Mouse (Mus musculus): ENCODE measurements at regions not wholly inside any gene's neighbourhood (a gene's known extent, or its start where the extent isn't known, plus 50 kb on each side); places are given as distances from the start of the nearest gene placed in this dataset.
A peak's percentile ranks its signal among the peaks of the same experiment; 100 is the strongest.

DNA sequence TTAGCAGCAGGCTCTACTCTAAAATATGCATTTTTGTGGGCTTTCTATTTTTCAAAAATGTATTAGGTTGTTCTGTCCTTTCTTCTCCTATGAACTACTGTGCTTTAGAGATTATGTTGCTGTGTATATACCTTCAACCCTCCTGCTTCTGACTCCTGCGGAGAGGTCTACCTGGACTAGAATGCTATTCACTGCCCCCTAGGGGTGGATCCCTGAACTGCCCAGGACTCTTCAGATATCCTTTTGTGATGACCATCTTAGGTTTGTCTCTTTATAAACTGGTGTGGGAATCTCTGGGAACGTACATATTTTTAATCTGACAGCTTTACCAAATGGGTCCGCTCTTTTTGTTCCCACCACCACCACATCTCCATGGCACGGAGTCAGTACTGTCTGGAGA, 168.4 kb downstream of the Arrdc4 start:
- Histone ChIP-seq H3K4me1 (ENCODE audit: control insufficient read depth, insufficient read depth, low read length) (no peaks in the 10 kb centered on the region), H3K27ac (ENCODE audit: insufficient read depth, low read length) (no peak overlapping the region), H3K4me3 (ENCODE audit: insufficient read depth, low read length) (no peak overlapping the region)
- no peak for TF ChIP-seq POLR2A (IDR thresholded peaks at IDR 0.05; ENCODE audit: low read depth, low read length)
- TF ChIP-seq CTCF (IDR thresholded peaks at IDR 0.05; ENCODE audit: borderline replicate concordance, insufficient read depth, low read length): no peak

DNA sequence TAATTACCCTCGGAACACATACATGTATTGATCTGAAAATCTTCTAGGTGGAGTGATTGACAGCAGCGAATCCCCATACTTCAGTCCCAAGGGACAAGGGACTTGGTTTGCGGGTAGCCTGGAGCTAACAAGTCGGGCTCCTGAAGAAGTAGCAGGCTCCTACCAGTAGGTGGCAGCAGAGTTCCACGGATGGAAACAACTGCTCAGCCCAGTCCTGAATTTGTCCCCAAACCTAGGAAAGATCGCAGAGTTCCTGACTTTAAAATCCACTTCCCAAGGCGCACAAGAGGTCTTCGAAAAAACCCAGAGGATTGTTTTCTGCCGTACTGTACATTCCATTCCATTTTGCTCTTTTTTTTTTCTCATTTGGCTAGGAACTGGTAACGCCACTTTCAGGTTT, 169.4 kb downstream of the Arrdc4 start:
- TF ChIP-seq POLR2A (IDR thresholded peaks at IDR 0.05; ENCODE audit: low read depth, low read length) (no peak), CTCF (IDR thresholded peaks at IDR 0.05; ENCODE audit: borderline replicate concordance, insufficient read depth, low read length) (peak; percentile 81)
- H3K4me1 ChIP-seq (ENCODE audit: control insufficient read depth, insufficient read depth, low read length): no peaks in the 10 kb centered on the region
- H3K4me3 ChIP-seq (ENCODE audit: insufficient read depth, low read length): peak overlapping the region; percentile 33; the same call in 1 of the 2 replicates
- H3K27ac ChIP-seq (ENCODE audit: insufficient read depth, low read length): no peak overlapping the region

DNA sequence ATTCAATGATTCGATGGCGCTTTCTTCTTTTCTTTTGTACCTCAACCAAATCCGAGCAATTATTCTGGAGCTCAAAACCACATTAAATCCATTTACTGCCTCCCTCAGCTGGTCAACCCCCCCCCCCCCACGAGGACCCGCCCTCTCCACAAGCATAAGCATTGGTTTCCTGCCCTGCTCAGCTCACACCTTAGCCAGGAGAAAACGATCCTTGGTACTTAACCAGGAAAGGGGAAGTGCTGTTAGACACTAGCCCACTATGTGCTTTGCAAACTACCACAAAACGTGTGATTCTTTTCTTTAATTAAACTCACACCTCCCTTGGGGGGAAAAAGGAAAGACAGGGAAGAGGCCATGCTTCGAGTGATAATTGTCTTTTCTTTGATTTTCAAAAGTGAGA, 169.8 kb downstream of the Arrdc4 start:
- H3K4me3 ChIP-seq (ENCODE audit: insufficient read depth, low read length): no peak overlapping the region
- TF ChIP-seq CTCF (IDR thresholded peaks at IDR 0.05; ENCODE audit: borderline replicate concordance, insufficient read depth, low read length) (no peak), POLR2A (IDR thresholded peaks at IDR 0.05; ENCODE audit: low read depth, low read length) (no peak)
- H3K27ac ChIP-seq (ENCODE audit: insufficient read depth, low read length): no peak overlapping the region
- H3K4me1 ChIP-seq (ENCODE audit: control insufficient read depth, insufficient read depth, low read length): no peaks in the 10 kb centered on the region

DNA sequence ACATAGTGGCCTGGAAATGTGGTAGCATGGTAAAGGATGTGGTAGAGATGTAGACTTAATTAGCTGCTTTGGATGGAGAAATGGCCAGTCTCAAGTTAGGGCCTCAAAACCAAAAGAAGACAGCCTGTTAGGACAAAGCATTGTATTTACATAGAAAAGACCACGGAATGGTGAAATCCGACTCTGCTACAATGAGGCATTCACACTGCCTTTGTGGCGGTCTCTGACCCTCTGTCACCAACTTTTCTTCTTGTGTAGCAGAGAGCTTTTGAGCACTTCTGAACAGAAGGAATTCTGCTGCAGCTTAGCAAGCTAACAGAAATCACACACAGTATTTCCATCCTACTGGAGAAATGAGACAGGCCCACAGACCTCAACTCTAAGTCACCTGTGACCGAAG, 177.7 kb downstream of the Arrdc4 start:
- Histone ChIP-seq H3K27ac (ENCODE audit: insufficient read depth, low read length) (no peak overlapping the region), H3K4me3 (ENCODE audit: insufficient read depth, low read length) (no peak overlapping the region), H3K4me1 (ENCODE audit: control insufficient read depth, insufficient read depth, low read length) (no peaks in the 10 kb centered on the region)
- no peak for TF ChIP-seq POLR2A (IDR thresholded peaks at IDR 0.05; ENCODE audit: low read depth, low read length)
- no peak for TF ChIP-seq CTCF (IDR thresholded peaks at IDR 0.05; ENCODE audit: borderline replicate concordance, insufficient read depth, low read length)

DNA sequence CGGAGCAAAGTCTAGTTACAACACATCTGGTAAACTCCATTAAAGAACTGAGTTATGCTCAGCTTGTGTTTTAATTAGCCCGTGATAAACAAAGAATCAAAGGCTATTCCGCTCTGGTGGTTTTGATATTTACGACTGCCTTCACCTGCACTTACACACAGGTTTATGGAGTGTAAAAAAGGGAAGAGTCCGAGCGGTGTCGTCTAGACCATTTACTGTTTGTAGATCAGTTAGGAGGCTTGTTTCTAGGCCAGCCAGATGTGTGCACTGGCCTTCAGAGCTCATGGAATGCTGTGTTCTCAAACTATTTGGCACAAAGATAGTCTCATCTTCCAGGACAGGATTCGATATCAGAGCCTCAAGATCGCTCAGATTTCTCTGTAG, 180.9 kb downstream of the Arrdc4 start:
- TF ChIP-seq CTCF (IDR thresholded peaks at IDR 0.05; ENCODE audit: borderline replicate concordance, insufficient read depth, low read length) (no peak), POLR2A (IDR thresholded peaks at IDR 0.05; ENCODE audit: low read depth, low read length) (no peak)
- Histone ChIP-seq H3K4me1 (ENCODE audit: control insufficient read depth, insufficient read depth, low read length) (no peaks in the 10 kb centered on the region), H3K27ac (ENCODE audit: insufficient read depth, low read length) (no peak overlapping the region), H3K4me3 (ENCODE audit: insufficient read depth, low read length) (no peak overlapping the region)

DNA sequence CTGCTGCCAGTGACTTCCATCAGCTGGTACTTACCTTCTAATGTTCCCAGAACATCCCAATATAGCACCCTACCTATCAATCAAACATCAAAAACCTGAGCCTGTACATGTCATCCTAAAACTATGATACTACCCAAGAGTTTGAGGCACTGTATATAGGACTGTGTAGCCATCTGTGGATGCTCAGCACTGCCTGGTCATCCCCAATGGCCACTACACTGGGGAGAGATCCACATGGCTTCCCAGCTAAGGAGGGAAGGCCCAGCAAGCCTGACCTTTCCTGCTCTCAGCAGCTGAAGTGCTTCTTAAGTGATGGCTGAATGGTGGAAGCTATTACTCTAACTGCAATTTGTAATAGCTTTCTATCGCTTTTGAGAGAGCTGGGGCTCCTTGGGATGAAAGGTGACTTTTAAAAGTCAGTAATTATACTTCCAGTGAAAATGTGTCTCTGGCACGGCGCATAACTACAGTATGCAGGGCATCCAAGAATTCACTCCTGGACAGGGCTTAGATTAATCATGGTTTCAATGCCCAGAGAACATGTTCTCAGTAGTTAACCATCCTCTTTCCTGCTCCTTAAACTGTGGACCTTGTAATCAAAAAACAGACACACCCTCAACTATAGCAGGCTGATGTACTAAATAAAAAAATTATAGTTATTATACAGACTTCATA, 181.5 kb downstream of the Arrdc4 start:
- no peak overlapping the region for H3K27ac ChIP-seq (ENCODE audit: insufficient read depth, low read length)
- TF ChIP-seq POLR2A (IDR thresholded peaks at IDR 0.05; ENCODE audit: low read depth, low read length) (no peak), CTCF (IDR thresholded peaks at IDR 0.05; ENCODE audit: borderline replicate concordance, insufficient read depth, low read length) (no peak)

DNA sequence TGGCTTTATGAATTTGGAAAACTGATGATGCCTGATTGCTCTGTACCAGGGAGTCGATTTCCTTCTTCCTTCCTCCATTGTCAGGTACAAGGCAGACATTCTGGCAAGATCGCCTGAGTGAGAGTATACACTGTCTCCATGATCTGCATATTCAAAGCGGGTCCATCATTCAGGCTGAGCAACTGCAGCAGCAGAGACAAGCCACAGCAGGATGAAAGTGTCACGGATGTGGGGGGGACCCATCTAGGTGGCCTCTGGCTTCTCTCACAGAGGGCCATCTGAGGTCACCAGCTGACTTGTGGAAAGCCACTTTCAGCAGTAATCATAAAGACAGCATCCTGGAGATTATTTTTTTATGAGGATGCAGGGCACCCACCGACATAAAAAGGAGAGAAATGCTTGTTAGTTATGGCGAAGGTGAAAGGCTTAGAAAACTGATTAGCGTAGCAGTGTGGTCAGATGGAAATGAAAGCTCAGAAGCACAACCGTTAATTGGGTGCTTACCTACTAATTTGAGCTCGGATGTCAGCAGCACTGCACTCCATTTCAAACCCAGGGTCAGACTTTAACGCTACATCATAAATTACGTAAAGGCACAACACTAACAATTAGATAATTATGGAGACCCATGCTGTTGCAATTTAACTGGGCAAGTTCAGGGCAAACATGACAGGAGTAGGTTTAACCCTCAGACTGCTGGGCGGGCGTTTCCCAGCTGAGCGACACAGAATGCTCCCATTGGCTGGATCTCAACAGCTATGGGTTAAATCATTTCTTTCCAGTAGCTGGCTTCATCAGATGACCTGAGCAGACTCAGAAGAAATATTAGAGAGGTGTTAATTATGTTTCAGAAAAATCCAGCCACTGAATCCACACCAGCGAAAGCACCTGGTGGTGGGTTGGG, 189.3 kb downstream of the Arrdc4 start:
- H3K4me3 ChIP-seq (ENCODE audit: insufficient read depth, low read length): no peak overlapping the region
- no peaks in the 10 kb centered on the region for H3K4me1 ChIP-seq (ENCODE audit: control insufficient read depth, insufficient read depth, low read length)
- TF ChIP-seq CTCF (IDR thresholded peaks at IDR 0.05; ENCODE audit: borderline replicate concordance, insufficient read depth, low read length) (no peak), POLR2A (IDR thresholded peaks at IDR 0.05; ENCODE audit: low read depth, low read length) (no peak)
- no peak overlapping the region for H3K27ac ChIP-seq (ENCODE audit: insufficient read depth, low read length)

More for the DNA sequence above, 181.5 kb downstream of the Arrdc4 start:
- Histone ChIP-seq H3K4me1 (ENCODE audit: control insufficient read depth, insufficient read depth, low read length) (no peaks in the 10 kb centered on the region), H3K4me3 (ENCODE audit: insufficient read depth, low read length) (no peak overlapping the region)

DNA sequence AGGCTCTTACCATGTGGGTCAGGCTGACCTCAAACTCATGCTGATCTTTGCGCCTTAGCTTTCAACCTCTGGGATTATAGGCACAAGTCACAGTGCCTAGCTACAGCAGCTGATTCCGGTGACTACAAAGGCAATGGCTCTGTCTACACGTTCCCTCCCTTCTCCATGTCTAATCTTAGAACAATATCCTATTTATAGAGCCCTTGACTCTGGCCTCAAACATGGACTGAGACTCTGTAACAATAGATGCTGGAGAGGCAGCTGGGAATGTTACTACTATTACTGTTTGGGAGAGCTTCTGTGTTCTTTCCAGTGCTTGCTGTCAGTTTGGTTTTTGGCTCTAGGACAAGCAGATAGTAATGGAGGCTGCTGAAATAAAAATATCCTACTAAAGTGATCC, 198.7 kb downstream of the Arrdc4 start:
- Histone ChIP-seq H3K27ac (ENCODE audit: insufficient read depth, low read length) (no peak overlapping the region), H3K4me3 (ENCODE audit: insufficient read depth, low read length) (no peak overlapping the region), H3K4me1 (ENCODE audit: control insufficient read depth, insufficient read depth, low read length) (no peaks in the 10 kb centered on the region)
- TF ChIP-seq POLR2A (IDR thresholded peaks at IDR 0.05; ENCODE audit: low read depth, low read length) (no peak), CTCF (IDR thresholded peaks at IDR 0.05; ENCODE audit: borderline replicate concordance, insufficient read depth, low read length) (no peak)

DNA sequence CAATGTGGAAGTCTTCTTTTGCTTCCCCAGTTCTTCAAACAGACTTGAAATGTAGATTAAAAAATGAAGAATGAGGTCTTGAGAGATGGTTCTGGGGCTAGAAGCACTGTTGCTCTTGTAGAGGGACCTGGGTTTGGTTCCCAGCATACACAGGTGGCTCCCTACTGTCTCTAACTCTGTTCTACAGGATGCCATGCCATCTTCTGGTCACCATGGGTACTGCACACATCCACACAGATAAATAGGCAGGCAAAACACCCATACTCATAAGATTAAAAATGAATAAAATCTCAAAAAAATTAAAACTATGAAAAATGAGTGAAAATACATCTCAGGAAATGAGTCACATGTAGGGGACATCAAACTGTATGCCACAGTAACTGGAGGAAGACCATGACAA, 200.9 kb downstream of the Arrdc4 start:
- no peak for TF ChIP-seq CTCF (IDR thresholded peaks at IDR 0.05; ENCODE audit: borderline replicate concordance, insufficient read depth, low read length)
- no peak for TF ChIP-seq POLR2A (IDR thresholded peaks at IDR 0.05; ENCODE audit: low read depth, low read length)
- H3K27ac ChIP-seq (ENCODE audit: insufficient read depth, low read length): no peak overlapping the region
- no peaks in the 10 kb centered on the region for H3K4me1 ChIP-seq (ENCODE audit: control insufficient read depth, insufficient read depth, low read length)
- H3K4me3 ChIP-seq (ENCODE audit: insufficient read depth, low read length): no peak overlapping the region

DNA sequence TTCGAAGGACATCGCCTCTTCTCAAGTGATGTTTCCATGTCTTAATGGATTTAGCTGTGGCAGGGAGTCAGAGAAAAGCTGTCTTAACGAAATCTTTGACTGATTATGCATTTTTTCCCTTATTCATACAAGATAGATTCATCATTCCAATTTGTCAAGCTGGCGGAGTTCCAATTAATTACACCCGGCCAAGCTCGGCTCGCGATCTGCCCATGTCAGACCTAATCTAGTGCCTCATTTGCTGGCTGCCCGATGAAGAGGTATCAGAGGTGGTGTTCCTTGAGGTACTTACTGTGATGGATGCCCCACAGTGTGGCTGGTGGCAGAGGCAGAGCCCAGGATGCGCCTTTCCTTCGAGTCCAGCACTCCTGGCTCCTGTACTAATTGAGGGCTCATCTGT, 204.9 kb downstream of the Arrdc4 start:
- no peaks in the 10 kb centered on the region for H3K4me1 ChIP-seq (ENCODE audit: control insufficient read depth, insufficient read depth, low read length)
- no peak overlapping the region for H3K4me3 ChIP-seq (ENCODE audit: insufficient read depth, low read length)
- no peak for TF ChIP-seq CTCF (IDR thresholded peaks at IDR 0.05; ENCODE audit: borderline replicate concordance, insufficient read depth, low read length)
- TF ChIP-seq POLR2A (IDR thresholded peaks at IDR 0.05; ENCODE audit: low read depth, low read length): no peak
- H3K27ac ChIP-seq (ENCODE audit: insufficient read depth, low read length): no peak overlapping the region
